Mouse (Mus musculus): ENCODE measurements around the gene Atg9b.
A peak's percentile ranks its signal among the peaks of the same experiment; 100 is the strongest.

Gene Atg9b

DNA sequence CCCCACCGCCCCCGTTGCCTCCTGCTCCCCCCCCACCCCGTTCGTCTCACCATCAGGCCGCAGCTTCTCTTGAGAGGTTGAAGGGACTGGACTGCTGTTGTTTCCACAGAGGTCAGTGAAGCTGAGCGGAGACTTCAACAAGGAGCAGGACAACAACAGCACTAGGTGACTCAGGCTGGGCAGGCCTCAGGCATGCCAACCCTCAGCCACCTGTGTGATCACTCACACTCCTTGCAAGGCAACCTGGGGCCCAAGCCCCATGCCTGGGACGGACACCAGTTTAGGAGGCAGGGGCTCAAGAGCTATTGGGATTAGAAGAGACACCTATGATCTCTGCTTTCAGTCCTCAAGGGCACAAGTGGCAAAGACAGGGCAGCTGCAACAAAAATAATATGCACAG, at the start of gene Atg9b:
Gene Atg9b (minus strand): TSS at position 280 of the 400 bp plus-strand sequence.
- DNase-seq (ENCODE audit: low spot score in 2 of 2), result peak in 1 of 2 experiments; percentile 19

DNA sequence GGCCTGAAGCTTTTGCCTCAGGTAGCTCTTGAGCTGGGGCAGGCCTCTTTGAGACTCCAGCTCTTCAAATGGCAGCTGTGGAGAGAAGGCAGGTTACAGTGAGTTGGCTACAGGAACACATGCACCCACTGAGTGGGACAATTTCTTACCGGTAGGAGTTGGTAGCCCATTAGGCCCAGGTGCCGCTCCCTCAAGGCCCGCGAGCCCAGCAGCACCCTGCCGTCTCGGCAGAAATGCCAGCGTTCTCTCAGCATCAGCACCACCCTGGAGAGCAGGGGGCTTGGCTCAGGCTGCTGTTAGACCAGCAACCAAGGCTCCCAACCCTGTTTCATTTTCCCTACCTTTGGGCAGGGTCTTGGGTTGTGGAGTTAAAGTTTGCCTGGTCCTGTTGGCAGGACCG, 49.2 kb upstream of the Atg9b start:
- DNase-seq (ENCODE audit: low spot score in 2 of 2), result no peak

DNA sequence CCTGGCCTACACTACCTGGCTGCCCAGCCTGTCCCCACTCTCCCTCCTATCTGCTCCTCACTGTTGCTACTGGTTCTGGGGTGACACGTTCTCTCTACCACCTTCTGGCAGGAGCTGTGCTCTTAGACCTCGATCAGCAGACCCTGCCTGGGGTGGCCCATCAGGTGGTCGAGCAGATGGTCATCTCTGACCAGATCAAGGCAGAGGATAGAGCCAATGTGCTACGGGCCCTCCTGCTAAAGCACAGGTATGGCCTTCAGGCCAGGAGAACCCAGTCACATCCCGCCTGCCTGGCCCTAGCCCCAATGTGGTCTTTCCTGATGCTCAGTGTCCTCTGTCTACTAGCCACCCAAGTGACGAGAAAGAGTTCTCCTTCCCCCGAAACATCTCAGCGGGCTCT, 42.0 kb upstream of the Atg9b start:
- DNase-seq (ENCODE audit: low spot score in 2 of 2), result no peak

GRCm38 (mm10) chr5:24428596-24428995, 36.7 kb upstream of the Atg9b start:
- no peak for DNase-seq (ENCODE audit: low spot score in 2 of 2)

GRCm38 (mm10) chr5:24427981-24428402, 36.0 kb upstream of the Atg9b start:
- DNase-seq (ENCODE audit: low spot score in 2 of 2), result no peak

DNA sequence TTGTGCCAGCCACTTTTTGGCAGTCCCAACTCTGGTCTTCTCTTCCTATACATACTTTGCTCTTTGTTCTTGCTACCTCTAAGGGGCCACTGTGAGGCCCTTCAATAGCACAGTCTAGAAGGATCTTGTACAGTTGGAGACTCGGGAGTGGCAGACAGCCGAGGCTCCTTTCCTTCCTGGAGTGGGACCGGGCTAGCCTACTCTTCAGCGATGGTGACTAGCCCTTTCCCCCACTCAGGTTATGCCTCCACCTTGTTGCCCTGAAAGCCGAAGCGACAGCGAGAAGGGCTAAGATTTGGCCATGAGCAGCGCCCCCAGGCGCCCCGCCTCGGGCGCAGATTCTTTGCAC, 35.3 kb upstream of the Atg9b start:
- no peak for DNase-seq (ENCODE audit: low spot score in 2 of 2)

- no peak for DNase-seq (ENCODE audit: low spot score in 2 of 2)
Measured at GRCm38 (mm10) chr5:24426556-24427284, 34.8 kb upstream of the Atg9b start.

- no peak for DNase-seq (ENCODE audit: low spot score in 2 of 2)
Measured at GRCm38 (mm10) chr5:24426037-24426432, 34.1 kb upstream of the Atg9b start.

DNA sequence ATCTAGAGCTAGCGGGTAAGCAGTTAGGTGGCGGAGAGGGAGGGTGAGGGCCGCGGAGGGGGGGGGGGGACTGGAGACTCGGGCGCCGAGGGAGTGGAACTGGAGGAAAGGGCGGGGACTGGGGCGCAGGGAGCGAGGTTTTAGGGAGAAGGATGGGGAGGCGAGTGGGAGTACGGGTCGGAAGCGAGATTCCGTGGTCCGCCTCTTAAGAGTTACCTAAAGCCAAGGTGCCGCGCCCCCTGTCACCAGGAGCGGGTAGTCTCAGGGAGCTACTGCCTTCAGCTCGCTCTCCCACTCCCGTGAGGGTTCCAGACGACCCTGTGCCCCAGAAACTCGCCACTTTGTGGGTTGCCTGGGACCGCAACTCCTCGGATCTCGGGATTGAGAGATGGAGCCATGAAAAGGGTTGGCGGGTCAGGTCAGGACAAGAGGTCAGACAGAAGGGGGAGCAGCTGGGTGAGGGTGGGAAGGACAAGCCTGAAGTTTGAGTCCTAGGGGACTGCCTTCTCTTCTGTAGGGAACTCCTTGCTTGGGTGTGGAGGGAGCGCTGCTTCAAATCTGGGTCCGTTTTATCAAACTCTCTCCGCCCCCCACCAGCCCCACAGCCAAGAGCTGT, 33.6 kb upstream of the Atg9b start:
- peak in 1 of 2 experiments; percentile 67 for DNase-seq (ENCODE audit: low spot score in 2 of 2)

GRCm38 (mm10) chr5:24424861-24425411, 33.0 kb upstream of the Atg9b start:
- DNase-seq (ENCODE audit: low spot score in 2 of 2), result peak; percentile 42 to 71

- DNase-seq (ENCODE audit: low spot score in 2 of 2), result peak in 1 of 2 experiments; percentile 39
Measured at GRCm38 (mm10) chr5:24424004-24424781, 32.2 kb upstream of the Atg9b start.

DNA sequence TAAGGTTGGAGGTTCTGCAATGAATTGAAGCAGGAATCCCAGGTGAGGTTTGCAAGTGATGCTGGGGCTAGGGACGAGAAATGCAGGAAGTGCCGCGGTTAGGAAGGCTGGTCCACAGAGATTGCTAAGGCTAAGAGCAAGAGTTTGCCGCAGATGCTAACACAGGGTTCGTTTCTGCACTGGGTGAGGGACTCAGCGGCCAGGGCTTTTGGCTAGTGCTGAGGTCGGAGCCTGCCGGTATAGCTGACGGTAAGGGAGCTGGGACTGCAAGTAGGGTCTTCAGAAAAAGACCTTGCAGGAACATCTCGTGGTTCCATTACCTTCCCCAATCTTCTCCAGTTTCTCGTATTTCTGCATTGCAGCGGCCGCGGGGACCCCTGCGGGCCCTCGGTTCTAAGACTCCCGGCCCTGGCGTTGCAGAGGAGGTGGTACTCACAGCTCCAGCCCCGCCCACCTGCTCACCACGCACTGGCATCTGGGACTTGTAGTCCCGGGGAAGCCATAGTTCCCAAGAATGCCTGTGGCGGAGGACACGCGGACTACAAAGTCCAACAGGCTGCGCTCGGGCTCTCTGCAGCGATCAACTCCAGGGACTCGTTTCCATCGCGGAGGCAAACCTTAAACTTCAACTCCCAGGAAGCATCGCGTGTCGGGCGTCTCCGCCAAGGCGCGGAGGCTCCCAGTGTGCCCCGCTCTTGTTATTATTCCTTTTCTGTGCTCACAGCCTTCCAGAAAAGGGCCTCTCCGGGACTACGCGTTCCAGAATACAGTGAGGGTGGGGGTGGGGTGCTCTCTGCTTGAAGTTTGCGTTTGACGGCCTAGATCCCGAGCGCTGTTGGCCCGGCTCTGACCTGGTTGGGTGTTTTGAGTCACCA, 31.4 kb upstream of the Atg9b start, which contains the start of the genes Cdk5 and Slc4a2:
Gene Cdk5 (minus strand): TSS at position 402 of the 875 bp plus-strand sequence.
Gene Slc4a2 (plus strand): TSS at position 709 of the 875 bp plus-strand sequence.
- DNase-seq (ENCODE audit: low spot score in 2 of 2), result peak; percentile 96 to 99

DNA sequence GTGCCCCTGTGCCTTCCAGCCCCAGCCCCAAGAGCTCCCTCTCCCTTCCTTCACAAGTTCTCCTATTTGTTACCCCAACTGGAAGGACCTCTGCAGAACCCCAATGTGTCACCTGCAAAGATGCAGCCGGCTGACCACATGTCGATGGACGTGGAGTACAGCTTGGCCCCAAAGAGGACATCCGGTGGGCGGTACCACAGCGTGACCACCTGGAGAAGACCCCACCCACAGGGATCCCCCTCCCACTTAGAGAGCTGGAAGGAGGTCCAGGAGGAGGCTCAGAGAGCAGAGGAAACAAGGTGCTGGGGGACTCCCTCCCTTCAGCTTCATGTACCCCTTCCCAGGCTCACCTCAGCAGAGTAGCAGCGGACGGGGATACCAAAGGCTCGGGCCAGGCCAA, 28.4 kb upstream of the Atg9b start:
- DNase-seq (ENCODE audit: low spot score in 2 of 2), result no peak

DNA sequence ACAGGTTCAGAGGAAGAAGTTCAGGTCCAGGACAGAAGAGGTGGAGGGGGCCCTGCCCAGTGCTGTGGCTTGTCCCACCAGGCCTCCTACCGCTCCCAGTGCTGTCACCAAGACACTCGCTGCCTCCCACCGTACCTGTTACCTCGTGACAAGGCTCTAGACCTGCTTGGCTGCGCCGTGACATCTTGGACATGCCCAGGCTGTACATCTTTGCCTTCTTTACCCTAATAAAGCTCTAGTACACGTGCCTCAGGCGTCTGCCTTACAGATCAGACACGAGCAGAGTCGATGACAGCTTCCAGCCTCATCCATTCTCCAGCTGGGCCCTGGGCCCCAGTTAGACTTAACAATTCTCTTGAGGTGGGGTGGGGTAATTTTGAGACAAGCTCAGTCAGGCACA, 25.6 kb upstream of the Atg9b start:
- no peak for DNase-seq (ENCODE audit: low spot score in 2 of 2)

- no peak for DNase-seq (ENCODE audit: low spot score in 2 of 2)
Measured at GRCm38 (mm10) chr5:24416222-24416736, 24.3 kb upstream of the Atg9b start.

- DNase-seq (ENCODE audit: low spot score in 2 of 2), result no peak
Measured at GRCm38 (mm10) chr5:24413938-24414337, 22.0 kb upstream of the Atg9b start.

GRCm38 (mm10) chr5:24413042-24413693, 21.2 kb upstream of the Atg9b start, which contains the start of gene Asic3:
Asic3 (plus strand) TSS chr5:24413392.
- DNase-seq (ENCODE audit: low spot score in 2 of 2), result no peak

- no peak for DNase-seq (ENCODE audit: low spot score in 2 of 2)
Measured at GRCm38 (mm10) chr5:24412063-24412462, 20.1 kb upstream of the Atg9b start.

DNA sequence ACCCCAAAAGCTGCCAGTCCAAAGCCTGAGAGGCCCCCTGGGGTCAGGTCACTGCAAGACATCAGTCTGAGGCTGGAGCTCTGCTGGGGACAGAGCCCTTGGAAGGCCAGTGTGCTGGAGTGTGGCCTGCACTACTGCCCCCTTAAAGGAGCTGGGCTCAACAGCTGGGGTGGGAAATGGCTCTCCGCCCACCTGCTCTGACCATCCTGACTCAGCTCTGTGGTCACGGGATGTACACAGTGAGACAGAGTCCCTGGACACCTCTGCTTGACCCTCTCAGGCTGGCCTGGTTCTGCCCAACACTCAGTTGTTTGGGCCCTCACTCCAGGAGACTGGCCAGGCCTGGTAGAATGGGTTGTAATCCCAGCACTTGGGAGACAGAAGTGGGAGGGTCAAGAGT, 17.5 kb upstream of the Atg9b start:
- no peak for DNase-seq (ENCODE audit: low spot score in 2 of 2)

- DNase-seq (ENCODE audit: low spot score in 2 of 2), result no peak
Measured at GRCm38 (mm10) chr5:24408651-24409050, 16.7 kb upstream of the Atg9b start.
